Mouse (Mus musculus): ENCODE data around the gene Slc45a1.
A peak's percentile ranks its signal among the peaks of the same experiment; 100 is the strongest.

The Slc45a1 gene

DNA sequence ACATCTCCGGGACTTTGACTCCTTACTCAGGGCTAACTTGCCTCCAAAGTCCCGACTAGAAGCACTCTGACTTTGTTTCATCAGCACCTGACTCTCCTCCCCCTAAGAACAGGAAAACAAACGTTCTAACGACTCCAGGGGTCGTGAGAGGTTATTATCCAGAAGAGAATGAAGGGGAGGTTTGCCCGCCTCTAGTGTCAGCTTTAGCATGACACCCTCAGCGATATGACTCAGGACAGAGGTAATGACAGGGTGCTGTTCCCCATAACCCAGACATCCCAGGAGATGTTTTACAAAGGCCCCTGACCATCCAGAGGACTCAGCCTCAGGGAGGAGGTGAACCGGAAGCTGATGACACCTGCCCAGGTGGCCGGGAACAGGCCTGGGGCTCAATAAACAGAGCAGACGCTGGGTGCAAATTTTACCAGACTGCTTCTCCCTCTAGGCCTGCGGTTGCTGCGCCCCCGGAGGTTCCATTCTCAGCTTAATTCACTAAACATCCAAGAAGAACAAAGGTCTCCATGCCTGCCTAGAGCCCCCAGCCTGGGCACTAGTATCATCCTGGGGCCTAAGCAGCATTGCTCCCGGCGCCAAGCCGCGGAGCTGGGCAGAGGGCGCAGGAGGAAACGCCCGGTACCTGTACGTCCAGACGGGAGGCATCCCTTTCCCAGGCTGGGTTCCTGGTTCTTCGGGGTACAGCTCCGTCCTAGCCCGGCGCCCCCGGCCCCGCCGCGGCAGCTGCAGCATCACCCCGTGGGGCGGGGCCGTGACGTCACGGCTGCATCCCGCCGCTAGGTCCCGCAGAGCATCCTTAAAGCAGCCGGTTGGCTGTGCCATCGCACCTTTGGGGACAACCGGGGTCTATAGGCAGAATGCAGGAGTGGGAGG, at the start of gene Slc45a1:
Gene Slc45a1, minus strand, starts transcription at position 785 of the 888 bp plus-strand sequence.
- peak; percentile 35 for DNase-seq (ENCODE audit: low read depth, low spot score)

DNA sequence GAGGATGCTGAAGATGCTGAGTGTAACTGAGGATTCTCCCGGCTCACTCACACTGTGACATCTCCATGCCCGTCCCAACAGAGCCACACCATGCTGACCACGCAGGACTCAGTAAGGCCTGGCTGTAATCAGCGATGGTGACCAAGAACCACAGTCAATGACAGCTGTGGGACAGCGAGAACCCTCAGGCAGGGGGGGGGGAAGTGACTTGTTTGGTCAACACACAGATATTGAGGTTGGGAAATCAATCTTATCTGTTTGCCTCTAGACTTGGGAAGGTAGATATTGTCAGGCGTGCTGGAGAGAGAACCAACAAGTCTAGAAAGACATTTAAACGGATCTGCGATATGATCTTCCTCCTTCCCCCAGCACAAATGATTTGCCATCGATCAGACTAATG, 48.9 kb upstream of the Slc45a1 start:
- DNase-seq (ENCODE audit: low read depth, low spot score), result no peak

DNA sequence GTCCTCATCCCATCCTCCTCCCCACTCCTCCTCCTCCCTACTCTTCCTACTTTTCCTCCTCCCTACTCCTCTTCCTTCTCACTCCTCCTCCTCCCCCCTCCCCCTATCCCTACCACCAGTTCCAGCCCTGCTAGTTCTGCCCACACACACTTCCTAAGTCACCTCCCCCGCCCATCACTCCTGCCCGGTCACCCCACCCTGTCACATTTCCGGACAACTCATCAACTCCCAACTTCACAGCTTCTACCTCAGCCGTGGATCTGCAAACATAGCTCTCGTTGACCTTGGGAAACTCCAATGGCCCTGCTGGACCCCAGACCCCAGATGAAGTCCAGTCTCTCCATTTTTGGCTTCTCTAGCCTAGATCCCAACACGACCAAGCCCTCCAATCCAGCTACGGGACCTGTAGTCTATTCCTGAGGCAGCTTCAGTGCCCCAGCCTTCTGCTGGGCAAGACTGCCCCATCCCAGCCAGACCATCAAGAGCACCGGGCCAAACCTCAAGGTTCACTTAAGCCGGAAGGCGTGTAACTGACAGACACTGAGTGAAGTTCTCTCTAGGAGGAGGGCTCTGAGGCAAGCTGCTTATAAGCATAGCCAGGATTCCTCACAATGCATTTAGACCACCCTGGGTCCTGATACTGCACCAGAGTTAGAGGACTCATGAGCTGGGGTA, 42.6 kb upstream of the Slc45a1 start:
- no peak for DNase-seq (ENCODE audit: low read depth, low spot score)

DNA sequence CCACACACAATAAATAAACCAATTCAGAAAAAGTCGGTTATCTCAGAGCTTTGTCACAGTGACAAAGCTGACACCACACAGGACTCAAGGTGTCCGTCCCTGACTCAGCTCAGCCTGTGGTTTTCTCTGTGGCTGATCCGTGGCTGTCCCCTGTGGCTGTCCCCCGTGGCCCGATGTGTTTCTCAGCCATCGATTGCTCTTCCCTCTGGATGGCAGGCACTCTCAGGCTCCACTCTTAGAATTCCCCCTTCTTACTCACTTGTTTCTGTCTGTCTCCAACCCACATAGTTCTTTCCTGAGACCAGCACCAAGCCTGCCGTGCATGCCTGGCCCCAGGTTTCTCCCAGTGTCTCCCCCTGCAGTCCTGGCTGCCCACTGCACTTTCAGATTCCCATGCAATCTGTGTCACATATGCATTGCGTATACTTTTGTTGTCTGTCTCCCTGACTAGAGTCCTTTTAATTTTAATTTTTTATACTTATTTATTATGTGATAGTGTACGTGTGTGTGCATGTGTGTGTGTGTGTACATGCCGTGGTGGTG, 41.0 kb upstream of the Slc45a1 start:
- DNase-seq (ENCODE audit: low read depth, low spot score), result no peak

DNA sequence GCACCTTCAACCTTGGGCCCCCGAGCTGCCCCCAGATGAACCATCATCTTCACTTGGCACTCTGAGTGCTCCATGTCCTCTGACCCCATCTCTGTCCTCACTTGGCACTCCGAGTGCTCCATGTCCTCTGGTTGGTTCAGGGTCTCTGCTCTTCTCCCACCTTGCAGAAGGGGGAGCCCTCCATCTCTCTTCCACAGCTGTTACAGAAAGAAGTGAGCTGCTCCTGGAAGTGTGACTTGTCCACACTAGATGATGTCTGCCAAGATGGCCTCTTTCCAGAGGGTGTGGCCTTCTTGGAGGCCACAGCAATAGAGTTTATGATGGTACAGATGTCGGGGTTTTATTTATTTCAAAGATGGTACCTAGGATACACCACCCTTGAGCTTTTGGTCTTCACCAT, 38.8 kb upstream of the Slc45a1 start:
- no peak for DNase-seq (ENCODE audit: low read depth, low spot score)

DNA sequence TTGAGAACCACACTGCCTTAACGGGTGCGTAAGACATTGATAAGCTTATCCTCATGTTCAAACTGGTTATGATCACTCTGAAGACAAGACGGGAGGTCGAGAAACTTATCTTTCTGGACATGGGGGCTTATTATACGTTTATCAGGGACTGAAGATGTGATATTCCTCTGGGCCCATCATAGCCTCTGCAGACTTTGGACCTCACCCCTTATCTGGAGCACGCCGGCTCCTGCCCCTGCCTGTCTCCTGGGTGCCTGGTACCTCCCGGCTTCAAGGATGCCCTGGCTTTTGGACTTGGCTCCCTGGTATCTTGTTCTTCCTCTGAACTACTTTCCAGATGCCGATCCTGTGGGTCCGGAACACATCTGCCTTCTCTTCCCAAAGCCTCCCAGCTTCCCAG, 37.6 kb upstream of the Slc45a1 start:
- DNase-seq (ENCODE audit: low read depth, low spot score), result no peak

DNA sequence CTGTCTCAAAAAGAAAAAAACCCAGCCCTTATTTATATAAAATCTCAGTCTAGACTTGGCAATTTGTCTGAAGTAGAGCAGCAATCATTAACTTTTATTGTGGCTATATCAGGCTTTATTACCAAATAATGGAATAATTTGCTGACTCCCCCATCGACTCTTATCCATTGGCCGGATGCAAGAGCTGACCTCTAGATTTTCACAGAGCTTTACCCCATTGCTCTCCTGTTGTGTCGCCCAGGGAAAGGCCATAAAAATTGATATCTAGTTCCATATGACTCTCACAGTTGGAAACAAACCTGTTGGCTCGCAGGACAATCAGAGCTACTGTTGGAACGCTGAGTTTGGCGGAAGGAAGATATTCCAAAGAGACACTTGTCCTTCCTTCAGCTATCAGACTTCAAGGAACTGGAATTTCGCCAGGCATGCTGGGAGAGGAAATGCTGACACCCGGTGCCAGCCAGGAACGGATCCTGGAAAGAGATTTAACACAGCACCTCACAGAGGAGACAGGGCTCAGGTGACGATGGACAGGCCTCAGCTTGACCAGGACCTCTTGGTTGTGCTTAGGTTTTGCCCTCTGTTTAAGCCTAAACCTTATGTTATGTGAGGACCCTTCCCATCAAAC, 35.3 kb upstream of the Slc45a1 start:
- DNase-seq (ENCODE audit: low read depth, low spot score), result no peak

DNA sequence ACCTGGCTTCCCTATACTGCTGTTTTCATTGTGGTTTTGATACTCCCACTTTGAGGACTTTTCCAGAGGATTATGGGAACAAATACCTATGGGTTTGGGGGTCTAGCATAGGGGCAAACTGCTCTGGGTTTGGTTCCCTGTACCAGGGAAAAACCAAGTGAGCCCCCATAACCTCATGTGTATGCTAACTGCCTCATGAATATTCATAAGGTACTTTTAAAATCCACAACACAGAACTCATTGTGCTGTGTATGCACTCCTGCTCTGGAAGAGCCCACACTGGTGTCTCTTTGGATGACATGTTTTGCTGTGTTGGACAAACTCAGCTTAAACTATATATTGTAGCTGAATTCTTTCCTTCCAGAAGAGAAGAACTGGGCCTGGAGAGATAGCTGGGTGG, 34.6 kb upstream of the Slc45a1 start:
- no peak for DNase-seq (ENCODE audit: low read depth, low spot score)

DNA sequence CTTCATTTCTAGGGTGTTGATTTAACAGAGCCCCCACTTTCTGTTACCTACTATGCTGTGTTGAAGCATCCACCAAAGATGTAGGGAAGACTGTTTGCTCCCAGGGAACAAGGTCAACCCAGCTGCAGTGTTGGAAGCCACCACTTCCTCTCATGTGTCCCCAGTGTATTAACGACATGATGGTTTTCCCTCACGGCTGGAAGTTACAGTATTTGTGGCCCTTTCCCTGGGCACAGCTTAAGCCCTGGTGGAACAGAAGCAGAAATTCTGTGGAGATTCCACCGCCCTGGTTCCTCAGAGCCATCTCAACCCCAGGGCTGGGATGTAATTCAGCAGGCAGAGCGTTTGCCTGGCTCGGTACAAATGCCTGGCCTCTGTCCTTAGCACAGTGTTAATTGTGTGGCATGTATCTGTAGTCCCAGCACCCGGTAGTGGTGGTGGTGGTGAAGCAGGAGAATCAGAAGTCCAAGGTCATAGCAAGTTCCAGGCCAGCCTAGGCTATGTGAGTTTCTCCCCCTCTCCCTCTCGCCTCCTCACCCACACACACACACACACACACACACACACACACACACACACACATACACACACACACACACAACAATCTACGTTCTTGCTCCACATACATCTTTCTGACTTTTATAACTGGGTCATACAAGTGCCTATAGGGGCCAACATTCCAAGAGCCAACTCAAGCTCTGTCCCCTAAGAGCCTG, 34.0 kb upstream of the Slc45a1 start:
- DNase-seq (ENCODE audit: low read depth, low spot score), result no peak

DNA sequence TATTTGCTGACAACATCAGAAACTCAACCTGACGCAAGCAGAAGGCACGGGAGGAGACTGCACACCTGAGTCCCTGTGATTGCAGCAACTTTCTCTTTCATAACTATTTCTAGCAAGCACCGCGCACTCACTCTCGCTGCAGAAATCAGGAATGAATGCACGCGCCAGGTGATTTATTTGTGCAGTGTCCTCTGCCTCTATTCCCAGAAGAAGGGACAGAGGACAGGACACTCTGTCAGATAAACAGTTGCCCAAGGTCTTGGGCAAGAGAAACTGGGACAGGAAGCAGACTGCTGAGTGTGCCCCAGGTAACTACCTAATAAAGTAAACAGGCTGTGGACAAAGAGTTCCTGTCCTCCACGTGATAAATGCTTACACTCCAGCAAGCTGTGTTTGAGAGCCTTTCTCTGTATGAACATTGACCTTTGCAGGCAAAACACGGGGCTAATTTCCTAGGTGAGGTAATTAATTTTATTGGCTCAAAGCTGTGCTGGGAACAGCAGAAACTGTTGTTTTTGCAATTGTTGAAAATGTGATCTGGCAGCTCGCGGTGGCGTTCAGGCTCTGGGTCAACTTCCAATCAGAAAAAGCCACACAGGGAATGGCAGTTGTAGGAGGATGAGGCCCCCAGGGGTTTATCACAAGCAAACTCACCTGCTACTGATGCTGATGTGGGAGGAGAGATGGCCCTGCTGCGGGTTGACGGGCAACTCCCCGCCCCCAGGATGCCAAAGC, 33.2 kb upstream of the Slc45a1 start:
- DNase-seq (ENCODE audit: low read depth, low spot score), result no peak

DNA sequence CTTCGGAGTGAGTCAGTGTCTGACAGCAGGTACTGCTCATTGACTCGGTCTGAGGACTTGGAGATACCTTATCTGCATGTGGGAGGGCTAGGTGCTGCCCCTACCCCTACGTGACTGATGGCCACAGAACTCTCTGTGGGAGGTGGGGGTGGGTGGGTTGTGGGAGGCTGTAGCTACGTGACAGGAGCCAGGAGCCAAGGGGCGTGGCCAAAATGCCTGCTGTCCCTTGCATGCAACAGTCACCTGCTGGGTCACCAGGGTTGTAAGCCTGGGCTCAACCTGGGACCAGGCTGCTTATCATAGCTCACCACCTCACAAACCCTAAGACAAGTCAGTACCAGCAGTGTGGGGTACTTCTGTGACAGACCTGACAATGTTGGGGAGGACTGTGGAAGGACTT, 28.4 kb upstream of the Slc45a1 start:
- no peak for DNase-seq (ENCODE audit: low read depth, low spot score)

DNA sequence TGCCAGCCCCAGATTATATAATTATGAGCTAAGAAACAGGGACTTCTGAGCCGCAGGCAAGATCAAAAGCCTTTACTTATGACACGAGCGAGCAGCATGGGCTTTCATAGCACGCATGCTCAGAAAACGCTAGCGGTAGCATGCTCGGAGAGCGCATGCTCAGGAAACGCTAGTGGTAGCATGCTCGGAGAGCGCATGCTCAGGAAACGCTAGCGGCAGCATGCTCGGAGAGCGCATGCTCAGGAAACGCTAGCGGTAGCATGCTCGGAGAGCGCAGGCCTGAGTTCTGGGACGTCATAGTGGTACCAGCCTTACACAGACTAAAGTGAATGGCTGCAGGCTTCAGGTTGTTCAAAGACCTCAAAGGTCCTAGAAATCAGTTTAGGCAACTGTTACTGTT, 26.8 kb upstream of the Slc45a1 start:
- DNase-seq (ENCODE audit: low read depth, low spot score), result no peak

DNA sequence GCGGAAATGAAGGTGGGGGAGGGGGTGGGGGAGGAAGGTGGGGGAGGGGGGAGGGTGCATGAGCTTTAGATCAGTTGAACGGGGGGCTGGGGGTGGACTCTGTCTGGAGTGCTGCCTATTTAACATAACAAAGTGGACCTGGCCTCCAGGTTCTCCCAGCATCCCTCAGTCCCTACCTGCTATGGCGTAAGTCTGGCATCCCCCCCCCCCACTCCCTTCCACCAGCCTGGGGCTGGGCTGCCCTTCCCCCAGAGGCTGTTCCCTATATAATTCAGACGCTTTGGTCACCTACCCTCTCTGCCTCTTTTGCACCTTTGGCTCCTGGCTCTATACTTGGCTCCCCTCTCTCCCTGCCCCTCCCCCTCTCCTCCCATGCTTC, 25.9 kb upstream of the Slc45a1 start:
- DNase-seq (ENCODE audit: low read depth, low spot score), result no peak

DNA sequence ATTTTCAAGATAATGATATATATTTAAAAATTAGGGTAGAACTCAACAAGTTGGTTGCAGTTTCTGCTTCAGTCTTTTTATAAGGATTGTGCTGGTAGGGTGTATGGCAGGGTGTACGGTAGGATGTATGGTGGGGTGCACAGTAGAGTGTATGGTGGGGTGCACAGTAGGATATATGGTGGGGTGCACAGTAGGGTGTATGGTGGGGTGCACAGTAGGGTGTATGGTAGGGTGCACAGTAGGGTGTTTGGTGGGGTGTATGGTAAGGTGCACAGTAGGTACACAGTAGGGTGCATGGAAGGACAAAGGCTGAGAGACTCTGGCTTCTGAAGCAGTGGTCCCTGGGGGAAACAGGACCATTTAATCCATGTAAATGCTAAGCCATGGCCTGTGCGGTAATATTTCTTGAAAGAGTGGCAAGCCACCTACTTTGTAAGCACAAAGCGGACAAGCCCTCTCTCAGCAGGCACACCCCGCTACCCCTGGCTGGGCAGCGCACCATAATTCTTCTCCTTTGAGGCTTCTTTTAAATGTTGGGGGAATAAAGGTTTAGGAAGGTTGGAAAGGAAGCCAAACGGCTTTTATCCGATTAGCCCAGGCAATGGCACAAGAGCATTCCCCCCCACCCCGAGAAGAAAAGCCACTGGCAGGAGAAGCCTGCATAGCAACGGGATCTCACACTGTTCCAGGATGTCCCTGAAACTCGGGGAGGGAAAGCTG, 25.3 kb upstream of the Slc45a1 start:
- DNase-seq (ENCODE audit: low read depth, low spot score), result no peak

DNA sequence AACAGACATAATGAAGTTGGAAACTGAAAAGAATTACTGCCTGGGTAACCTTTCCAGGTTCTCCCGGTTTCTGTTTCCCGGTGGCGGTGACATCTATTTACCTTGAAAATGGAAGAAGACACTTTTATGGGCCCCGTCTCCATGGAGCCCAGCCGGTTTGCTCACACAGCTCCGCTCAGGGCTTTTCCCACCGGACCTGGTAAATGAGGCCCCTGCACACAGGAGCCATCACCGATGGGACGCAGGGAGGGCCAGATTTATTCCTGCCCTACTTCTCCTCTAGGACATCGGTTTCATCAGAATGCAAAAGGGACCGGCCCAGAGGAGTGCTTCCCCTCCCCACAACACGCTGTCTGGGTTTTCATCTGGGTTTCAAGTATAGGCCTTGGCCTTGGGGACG, 24.1 kb upstream of the Slc45a1 start:
- no peak for DNase-seq (ENCODE audit: low read depth, low spot score)

DNA sequence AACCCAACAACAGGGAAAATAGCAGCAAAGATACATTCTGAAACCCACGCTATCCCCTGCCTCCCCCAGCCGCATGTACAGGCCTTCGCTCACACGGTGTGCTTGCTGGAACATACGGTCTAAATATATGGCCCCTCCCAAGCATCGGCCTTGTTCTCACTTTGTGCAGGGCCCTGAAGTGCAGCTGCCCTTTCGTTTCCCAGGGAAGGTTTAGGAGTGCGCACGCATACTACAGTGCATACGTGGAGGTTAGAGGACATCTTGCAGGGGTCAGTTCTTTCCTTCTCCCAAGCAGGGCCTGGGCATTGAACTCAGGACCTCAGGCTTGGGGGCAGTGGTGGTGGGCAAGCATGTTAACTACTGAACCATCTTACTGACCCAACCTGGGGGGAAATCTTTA, 23.3 kb upstream of the Slc45a1 start:
- DNase-seq (ENCODE audit: low read depth, low spot score), result no peak

DNA sequence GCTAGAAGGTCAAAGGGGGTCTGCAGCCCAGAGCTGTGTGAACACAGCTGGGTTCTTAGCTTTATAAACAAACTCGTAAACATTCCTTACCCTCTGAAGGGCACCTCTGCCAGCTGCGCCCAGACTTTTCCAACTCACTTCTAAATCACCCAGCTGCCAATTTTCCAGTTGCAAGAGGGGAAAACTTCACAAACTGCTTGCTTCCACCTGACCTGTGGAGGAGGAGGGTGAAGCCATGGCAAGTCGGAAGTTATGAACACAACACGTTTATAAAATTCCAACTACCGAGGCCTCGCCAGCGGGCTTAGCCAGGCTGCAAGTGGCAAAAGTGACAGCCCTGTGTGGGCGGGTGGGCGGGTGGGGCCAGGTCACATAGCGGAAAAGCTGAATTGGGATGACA, 13.8 kb upstream of the Slc45a1 start:
- no peak for DNase-seq (ENCODE audit: low read depth, low spot score)

DNA sequence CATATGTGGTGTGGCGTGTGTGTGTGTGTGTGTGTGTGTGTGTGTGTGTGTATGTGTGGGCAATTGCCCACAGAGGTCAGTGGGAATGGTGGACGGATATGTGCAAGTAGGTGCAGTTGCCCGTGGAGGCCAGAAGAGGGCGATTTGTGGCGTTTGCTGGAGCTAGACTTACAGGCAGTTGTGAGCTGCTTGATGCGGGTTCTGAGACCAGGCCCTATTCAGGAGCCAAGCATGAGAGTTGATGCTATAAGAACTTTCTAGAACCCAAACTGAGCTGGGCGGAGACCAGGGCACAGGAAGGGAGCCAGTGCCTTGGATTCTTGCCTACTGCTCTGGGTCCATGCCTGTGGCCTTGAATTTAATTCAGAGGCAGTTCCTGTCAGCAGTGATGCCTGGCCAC, 12.8 kb upstream of the Slc45a1 start:
- DNase-seq (ENCODE audit: low read depth, low spot score), result no peak

DNA sequence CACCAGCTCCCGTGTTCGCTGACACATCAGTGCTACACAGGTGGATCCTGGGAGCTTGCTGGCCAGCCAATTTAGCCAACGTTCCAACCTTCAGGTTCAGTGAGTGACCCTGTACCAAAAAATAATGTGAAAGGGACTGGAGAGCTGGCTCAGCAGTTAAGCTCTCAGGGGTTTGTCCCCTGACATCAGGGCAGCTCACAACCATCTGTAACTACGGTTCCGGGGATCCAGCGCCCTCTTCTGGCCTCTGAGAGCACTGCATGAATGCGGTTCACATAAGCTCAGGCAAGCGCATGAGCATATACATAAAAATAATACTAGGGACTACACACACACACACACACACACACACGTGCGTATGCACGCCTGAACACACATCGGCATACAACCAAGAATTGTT, 11.2 kb upstream of the Slc45a1 start:
- peak; percentile 29 for DNase-seq (ENCODE audit: low read depth, low spot score)

DNA sequence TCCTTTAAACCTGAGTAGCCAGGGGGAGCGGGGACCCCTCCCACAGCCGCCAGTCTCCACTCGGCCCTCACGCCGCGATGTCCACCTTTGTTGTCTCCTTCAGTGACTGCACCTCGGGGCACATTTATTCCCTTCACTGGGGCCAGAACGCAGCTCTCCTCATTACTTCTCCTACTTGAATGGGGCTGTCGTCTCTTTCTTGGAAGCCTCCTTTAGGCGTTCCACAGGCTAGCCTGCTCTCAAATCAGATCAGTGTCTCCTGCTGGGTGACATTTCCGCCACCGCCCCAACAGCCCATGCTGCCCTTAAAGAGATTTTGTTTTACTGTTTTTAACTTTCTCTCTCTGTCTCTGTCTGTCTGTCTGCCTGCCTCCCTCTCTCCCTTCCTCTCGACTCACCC, 9.9 kb upstream of the Slc45a1 start:
- no peak for DNase-seq (ENCODE audit: low read depth, low spot score)

Data from CD4-positive helper T cell, adult 2 months (primary cell).